Mouse (Mus musculus): ENCODE measurements around the gene Dusp27. TPM values are rescaled to one million over a fixed set of nuclear protein-coding genes. Genes with fewer than 3 reads are reported as not detected.

The Dusp27 gene
- total RNA-seq, 2 experiments from 2014 or later, result 0.23 to 0.58 TPM

Other genes with a start within 250 kb of the Dusp27 start
- gene Pou2f1, start 125.2 kb downstream of the Dusp27 start, total RNA-seq (2021), result 10 to 100 TPM; 18.6 to 22.2 TPM
- gene Gpa33, start 2.3 kb upstream of the Dusp27 start, total RNA-seq (2021), result not detected
- under 1 TPM in 1 of 2 experiments, not detected in 1; 0.42 TPM for gene Mael, start 110.8 kb upstream of the Dusp27 start, total RNA-seq (2021)
- 10 to 100 TPM; 89.2 to 90.3 TPM for gene Ildr2, start 126.2 kb upstream of the Dusp27 start, total RNA-seq (2021)